ENCODE assay signal across 16 mouse cellular contexts in the genomic region with DNA sequence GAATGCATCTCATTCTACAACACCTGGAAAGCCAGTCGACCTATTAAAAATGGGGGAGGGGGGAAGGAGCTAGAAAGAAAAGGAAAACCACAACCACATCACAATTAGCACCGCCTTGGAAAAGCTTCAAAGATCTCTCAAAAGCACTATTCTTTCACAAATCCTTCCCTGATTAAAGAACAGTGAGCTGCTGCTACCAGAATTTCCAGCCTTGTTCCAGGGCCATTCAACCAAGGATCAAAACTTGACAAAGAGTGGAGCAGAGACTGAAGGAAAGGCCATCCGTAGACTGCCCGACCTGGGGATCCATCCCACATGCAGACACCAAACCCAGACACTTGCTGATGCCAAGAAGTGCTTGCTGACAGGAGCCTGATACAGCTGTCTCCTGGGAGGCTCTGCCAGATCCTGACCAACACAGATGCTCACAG.
DNase-seq lines count a peak whose midpoint lies in the region; ATAC-seq and TF ChIP-seq lines count a peak whose summit lies in the region.
"Had no signal": no experiment of that assay in that cellular context is flagged by ENCODE, and none has a peak within 500 bp of the region (broad histone marks: within the 10 kb centered on the region; RNA-seq: fewer than 3 reads in every experiment).

No protein-coding gene starts in this region.

- peaks cover 46% of the 10 kb centered on the region for H3K4me1 ChIP-seq in heart, embryonic 12.5 days (replicated peaks)
- peaks cover 24% of the 10 kb centered on the region for H3K4me1 ChIP-seq in heart, embryonic 11.5 days (ENCODE audit: control insufficient read depth, insufficient read depth, low read length)
- H3K4me1 ChIP-seq in lung, postnatal 0 days (ENCODE audit: insufficient read depth, low read depth, low read length) = no peaks in the 10 kb centered on the region; the same call in 1 of the 2 replicates
- H3K4me1 ChIP-seq in forebrain, embryonic 13.5 days = peaks cover 41% of the 10 kb centered on the region
- H3K4me1 ChIP-seq: limb, embryonic 10.5 days had no signal

- peak; percentile 37 for DNase-seq in lung, postnatal 36 days
- no peak for DNase-seq in lung, postnatal 0 days (ENCODE audit: low spot score)
- no peak for DNase-seq in testis, postnatal 10 days (ENCODE audit: low spot score)
- DNase-seq: kidney, adult 18-20 months; kidney, postnatal 36 days; right cerebral cortex, postnatal 14 days; thymus, postnatal 25 days had no signal

- no peak overlapping the region for H3K4me3 ChIP-seq in heart, embryonic 12.5 days
- H3K4me3 ChIP-seq in heart, embryonic 11.5 days (ENCODE audit: low read depth, low read length) = no peak overlapping the region
- H3K4me3 ChIP-seq in lung, postnatal 0 days (ENCODE audit: low read depth, low read length) = no peak overlapping the region
- no peak overlapping the region for H3K4me3 ChIP-seq in forebrain, embryonic 13.5 days
- H3K4me3 ChIP-seq: limb, embryonic 10.5 days had no signal

- TF ChIP-seq EP300 in lung, postnatal 0 days (IDR thresholded peaks at IDR 0.05) = no peak

- TF ChIP-seq CTCF in lung, postnatal 0 days (IDR thresholded peaks at IDR 0.05) = no peak

- no peaks in the 10 kb centered on the region for H3K27me3 ChIP-seq in heart, embryonic 12.5 days (replicated peaks)
- no peaks in the 10 kb centered on the region for H3K27me3 ChIP-seq in heart, embryonic 11.5 days (ENCODE audit: control insufficient read depth, insufficient read depth, low read length)
- H3K27me3 ChIP-seq in lung, postnatal 0 days (replicated peaks; ENCODE audit: insufficient read depth, low read length) = no peaks in the 10 kb centered on the region
- no peaks in the 10 kb centered on the region for H3K27me3 ChIP-seq in forebrain, embryonic 13.5 days
- H3K27me3 ChIP-seq: CH12.LX, Patski had no signal

- no peak for ATAC-seq in heart, embryonic 12.5 days (ENCODE audit: insufficient number of reproducible peaks, low FRiP score)
- ATAC-seq in heart, embryonic 11.5 days (replicated peaks; ENCODE audit: insufficient number of reproducible peaks, low FRiP score, low TSS enrichment) = no peak
- no peak for ATAC-seq in lung, postnatal 0 days
- peak; percentile 52; the same call in 1 of the 2 replicates for ATAC-seq in forebrain, embryonic 13.5 days
- ATAC-seq in granulocyte monocyte progenitor cell, adult 5-6 weeks (replicated peaks; ENCODE audit: poor library complexity, severe bottlenecking) = no peak
- ATAC-seq: Patski had no signal

- H3K9ac ChIP-seq in heart, embryonic 12.5 days = no peak overlapping the region
- no peak overlapping the region for H3K9ac ChIP-seq in heart, embryonic 11.5 days (ENCODE audit: low read depth, low read length)
- no peak overlapping the region for H3K9ac ChIP-seq in lung, postnatal 0 days (replicated peaks; ENCODE audit: low read depth)
- no peak overlapping the region for H3K9ac ChIP-seq in forebrain, embryonic 13.5 days
- H3K9ac ChIP-seq: hindbrain, embryonic 14.5 days; liver, embryonic 14.5 days had no signal

- WGBS in heart, embryonic 12.5 days = 62% methylated on average over 4 of the region's 4 CpGs
- 54% methylated on average over 4 of the region's 4 CpGs for WGBS in heart, embryonic 11.5 days (ENCODE audit: insufficient replicate concordance)
- WGBS in lung, postnatal 0 days = 76% methylated on average over 4 of the region's 4 CpGs
- WGBS in forebrain, embryonic 13.5 days = 13% methylated on average over 4 of the region's 4 CpGs

- 0 out of 2 replicates have a peak overlapping the region, but pooled peaks have one; percentile 16 for H3K27ac ChIP-seq in heart, embryonic 12.5 days (ENCODE audit: poor library complexity, severe bottlenecking)
- H3K27ac ChIP-seq in heart, embryonic 11.5 days (ENCODE audit: low read depth, low read length) = no peak overlapping the region
- H3K27ac ChIP-seq in lung, postnatal 0 days (ENCODE audit: low read length) = no peak overlapping the region
- H3K27ac ChIP-seq in forebrain, embryonic 13.5 days = peak overlapping the region; percentile 66
- H3K27ac ChIP-seq: limb, embryonic 10.5 days; liver, embryonic 14.5 days had no signal

- no peaks in the 10 kb centered on the region for H3K9me3 ChIP-seq in heart, embryonic 12.5 days (replicated peaks)
- H3K9me3 ChIP-seq in heart, embryonic 11.5 days (replicated peaks; ENCODE audit: control insufficient read depth, low read length) = no peaks in the 10 kb centered on the region
- no peaks in the 10 kb centered on the region for H3K9me3 ChIP-seq in lung, postnatal 0 days (ENCODE audit: low read length)
- no peaks in the 10 kb centered on the region for H3K9me3 ChIP-seq in forebrain, embryonic 13.5 days (replicated peaks)
- H3K9me3 ChIP-seq: limb, embryonic 10.5 days had no signal

- no peak overlapping the region for H3K4me2 ChIP-seq in heart, embryonic 12.5 days
- no peak overlapping the region for H3K4me2 ChIP-seq in heart, embryonic 11.5 days
- H3K4me2 ChIP-seq in lung, postnatal 0 days (replicated peaks; ENCODE audit: low read depth, low read length) = no peak overlapping the region
- H3K4me2 ChIP-seq in forebrain, embryonic 13.5 days = no peak overlapping the region
- H3K4me2 ChIP-seq: hindbrain, embryonic 14.5 days had no signal

- H3K36me3 ChIP-seq in heart, embryonic 12.5 days = peaks cover 14% of the 10 kb centered on the region
- no peaks in the 10 kb centered on the region for H3K36me3 ChIP-seq in heart, embryonic 11.5 days (ENCODE audit: control insufficient read depth, insufficient read depth, low read length)
- no peaks in the 10 kb centered on the region for H3K36me3 ChIP-seq in lung, postnatal 0 days (ENCODE audit: insufficient read depth, low read length)
- peaks cover 15% of the 10 kb centered on the region for H3K36me3 ChIP-seq in forebrain, embryonic 13.5 days (ENCODE audit: poor library complexity, severe bottlenecking)

Comparison
In these comparisons a context has a peak if more than half of its experiments do, and no peak if none do; other contexts are left out.
1. H3K27ac ChIP-seq: peak in heart, embryonic 12.5 days (single experiment) and forebrain, embryonic 13.5 days (single experiment); none in heart, embryonic 11.5 days (single experiment) and lung, postnatal 0 days (single experiment).